In the genomic region with DNA sequence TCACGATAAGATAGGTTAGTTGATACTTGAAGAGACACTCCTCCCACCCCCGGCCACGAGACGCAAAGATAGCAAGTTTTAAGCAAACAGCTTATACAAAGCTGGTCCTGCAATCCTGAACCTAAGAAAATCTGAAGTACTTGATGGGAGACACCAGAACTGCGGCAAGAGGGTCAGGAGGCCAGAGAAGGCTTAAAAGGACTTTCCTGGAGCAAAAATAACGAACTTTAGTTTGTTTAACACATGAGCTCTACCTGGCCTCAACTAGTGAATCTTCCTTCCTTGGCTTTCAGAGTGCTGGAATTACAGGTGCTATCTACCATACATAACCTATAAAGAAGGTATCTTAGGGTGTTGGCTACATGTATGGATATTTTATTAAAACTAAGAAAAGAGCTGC, we compare ENCODE assay signal across 8 mouse cellular contexts. TPM values are rescaled to one million over a fixed set of nuclear protein-coding genes. Genes with fewer than 3 reads are reported as not detected.
DNase-seq lines count a peak whose midpoint lies in the region; ATAC-seq and TF ChIP-seq lines count a peak whose summit lies in the region.

No protein-coding gene starts in this region.

- peak overlapping the region; percentile 54 for H3K4me3 ChIP-seq in gastrocnemius, adult 2 months
- no peak overlapping the region for H3K4me3 ChIP-seq in neural tube, embryonic 11.5 days (ENCODE audit: low read depth, low read length)
- peak overlapping the region; percentile 62 for H3K4me3 ChIP-seq in liver, embryonic 13.5 days (replicated peaks)
- H3K4me3 ChIP-seq in stomach, embryonic 16.5 days (replicated peaks; ENCODE audit: low read length) = no peak overlapping the region

- peak overlapping the region; percentile 42; the same call in 1 of the 2 replicates for H3K9ac ChIP-seq in neural tube, embryonic 11.5 days (ENCODE audit: low read length)
- H3K9ac ChIP-seq in liver, embryonic 13.5 days = peak overlapping the region; percentile 66
- H3K9ac ChIP-seq in stomach, embryonic 16.5 days (ENCODE audit: low read length) = no peak overlapping the region

- 20% methylated on average over 6 of the region's 6 CpGs for WGBS in neural tube, embryonic 11.5 days
- 19% methylated on average over 6 of the region's 6 CpGs for WGBS in liver, embryonic 13.5 days (ENCODE audit: insufficient replicate concordance)
- 12% methylated on average over 6 of the region's 6 CpGs for WGBS in stomach, embryonic 16.5 days

- peak overlapping the region; percentile 99; the same call in 1 of the 2 replicates for H3K4me2 ChIP-seq in neural tube, embryonic 11.5 days (ENCODE audit: low read depth)
- H3K4me2 ChIP-seq in liver, embryonic 13.5 days = peak overlapping the region; percentile 88
- peak overlapping the region; percentile 47 for H3K4me2 ChIP-seq in stomach, embryonic 16.5 days (ENCODE audit: low read depth, low read length)

- DNase-seq in gastrocnemius, adult 2 months = no peak
- no peak for DNase-seq in gastrocnemius, postnatal 14 days
- DNase-seq in neural tube, embryonic 11.5 days (ENCODE audit: low spot score) = no peak
- no peak for DNase-seq in neural tube, embryonic 10.5 days (ENCODE audit: extremely low spot score, low spot score)
- DNase-seq in liver, embryonic 13.5 days = no peak
- DNase-seq in urinary bladder, adult 2 months (ENCODE audit: low spot score) = no peak

- H3K4me1 ChIP-seq in neural tube, embryonic 11.5 days (ENCODE audit: control insufficient read depth, insufficient read depth, low read length) = peaks cover 12% of the 10 kb centered on the region; the same call in 1 of the 2 replicates
- peaks cover 37% of the 10 kb centered on the region for H3K4me1 ChIP-seq in liver, embryonic 13.5 days (replicated peaks)
- peaks cover 27% of the 10 kb centered on the region for H3K4me1 ChIP-seq in stomach, embryonic 16.5 days (ENCODE audit: control insufficient read depth, insufficient read depth, low read length)

- no peak for TF ChIP-seq CTCF in gastrocnemius, adult 2 months (IDR thresholded peaks at IDR 0.05)

- intact Hi-C loops in gastrocnemius, adult 2 months (cut with DNase I) = loop anchor here (1.0 to 5.0 kb wide), 2 partner anchors 15 to 68 kb away; a partner anchor contains a TSS
- intact Hi-C loops in gastrocnemius, postnatal 14 days (cut with DNase I; ENCODE audit: low total_unique reads) = loop anchor here (10.0 kb wide), 1 partner anchor 70 kb away; a partner anchor contains a TSS

- H3K27ac ChIP-seq in gastrocnemius, adult 2 months = peak overlapping the region; percentile 83
- no peak overlapping the region for H3K27ac ChIP-seq in neural tube, embryonic 11.5 days (ENCODE audit: low read depth, low read length)
- H3K27ac ChIP-seq in liver, embryonic 13.5 days = no peak overlapping the region
- no peak overlapping the region for H3K27ac ChIP-seq in stomach, embryonic 16.5 days (ENCODE audit: low read length)

- H3K27me3 ChIP-seq in neural tube, embryonic 11.5 days (ENCODE audit: control insufficient read depth, insufficient read depth, low read length) = peaks cover 32% of the 10 kb centered on the region
- peaks cover 58% of the 10 kb centered on the region for H3K27me3 ChIP-seq in liver, embryonic 13.5 days
- no peaks in the 10 kb centered on the region; the same call in 1 of the 2 replicates for H3K27me3 ChIP-seq in stomach, embryonic 16.5 days (ENCODE audit: control insufficient read depth, insufficient read depth, low read length)

- H3K36me3 ChIP-seq in neural tube, embryonic 11.5 days (ENCODE audit: control insufficient read depth, insufficient read depth, low read length) = no peaks in the 10 kb centered on the region
- H3K36me3 ChIP-seq in liver, embryonic 13.5 days = no peaks in the 10 kb centered on the region
- H3K36me3 ChIP-seq in stomach, embryonic 16.5 days (ENCODE audit: control insufficient read depth, insufficient read depth, low read length) = no peaks in the 10 kb centered on the region

- ATAC-seq in neural tube, embryonic 11.5 days (ENCODE audit: insufficient read depth, low FRiP score, low TSS enrichment) = no peak
- no peak for ATAC-seq in liver, embryonic 13.5 days (ENCODE audit: low read depth)
- no peak for ATAC-seq in stomach, embryonic 16.5 days (ENCODE audit: insufficient read depth, low FRiP score)
- ATAC-seq in megakaryocyte, adult 5-6 weeks (ENCODE audit: poor library complexity, severe bottlenecking) = no peak

- no peaks in the 10 kb centered on the region for H3K9me3 ChIP-seq in neural tube, embryonic 11.5 days (ENCODE audit: control insufficient read depth, low read length)
- H3K9me3 ChIP-seq in liver, embryonic 13.5 days (replicated peaks) = no peaks in the 10 kb centered on the region
- no peaks in the 10 kb centered on the region for H3K9me3 ChIP-seq in stomach, embryonic 16.5 days (replicated peaks; ENCODE audit: control insufficient read depth, low read length)

RNA-seq across cellular contexts. Expression of a gene that starts 0.9 kb away (rescaled TPM):
- total RNA-seq in gastrocnemius, adult 2 months (2021) = 10 to 100 TPM in 1 of 2 experiments, 1 to 10 TPM in 1; 8.0 to 16.5 TPM
- total RNA-seq in gastrocnemius, postnatal 14 days (2021) = 1 to 10 TPM; 2.1 to 4.3 TPM
- 3.4 and 4.2 TPM in 2 replicates for polyA plus RNA-seq in neural tube, embryonic 11.5 days (2014; fragmentation: Nextera tagmentation; extraction: Ambion mirVana)
- polyA plus RNA-seq in liver, embryonic 13.5 days (2015; fragmentation: Nextera tagmentation; extraction: Ambion mirVana) = 0.28 and 0.30 TPM in 2 replicates
- 2.9 and 3.8 TPM in 2 replicates for polyA plus RNA-seq in stomach, embryonic 16.5 days (2015; fragmentation: Nextera tagmentation; extraction: Ambion mirVana)
- polyA plus RNA-seq in urinary bladder, adult 2 months (2012; rRNA removed) = 3.7 and 6.2 TPM in 2 replicates
- total RNA-seq in megakaryocyte, adult 5-6 weeks (2015) = not detected in 2 replicates
- not detected in 2 replicates for total RNA-seq in megakaryocyte, adult 5-6 weeks (2017)

RNA-seq across cellular contexts. Expression of a gene that starts 12.9 kb away (rescaled TPM):
- 100 to 1,000 TPM; 413 to 433 TPM for total RNA-seq in gastrocnemius, adult 2 months (2021)
- total RNA-seq in gastrocnemius, postnatal 14 days (2021) = 100 to 1,000 TPM; 567 to 637 TPM
- 1,905 and 1,926 TPM in 2 replicates for polyA plus RNA-seq in neural tube, embryonic 11.5 days (2014; fragmentation: Nextera tagmentation; extraction: Ambion mirVana)
- 1,847 and 1,941 TPM in 2 replicates for polyA plus RNA-seq in liver, embryonic 13.5 days (2015; fragmentation: Nextera tagmentation; extraction: Ambion mirVana)
- polyA plus RNA-seq in stomach, embryonic 16.5 days (2015; fragmentation: Nextera tagmentation; extraction: Ambion mirVana) = 1,516 and 1,535 TPM in 2 replicates
- polyA plus RNA-seq in urinary bladder, adult 2 months (2012; rRNA removed) = 565 and 624 TPM in 2 replicates
- total RNA-seq in megakaryocyte, adult 5-6 weeks (2015) = 575 and 614 TPM in 2 replicates
- 561 and 596 TPM in 2 replicates for total RNA-seq in megakaryocyte, adult 5-6 weeks (2017)

RNA-seq across cellular contexts. Expression of a gene that starts 13.3 kb away (rescaled TPM):
- total RNA-seq in gastrocnemius, adult 2 months (2021) = 100 to 1,000 TPM; 494 to 503 TPM
- total RNA-seq in gastrocnemius, postnatal 14 days (2021) = 100 to 1,000 TPM; 158 to 236 TPM
- 11.4 and 11.8 TPM in 2 replicates for polyA plus RNA-seq in neural tube, embryonic 11.5 days (2014; fragmentation: Nextera tagmentation; extraction: Ambion mirVana)
- 14.2 TPM in 2 replicates for polyA plus RNA-seq in liver, embryonic 13.5 days (2015; fragmentation: Nextera tagmentation; extraction: Ambion mirVana)
- polyA plus RNA-seq in stomach, embryonic 16.5 days (2015; fragmentation: Nextera tagmentation; extraction: Ambion mirVana) = 38.3 and 39.1 TPM in 2 replicates
- polyA plus RNA-seq in urinary bladder, adult 2 months (2012; rRNA removed) = 146 and 167 TPM in 2 replicates
- not detected in 2 replicates for total RNA-seq in megakaryocyte, adult 5-6 weeks (2015)
- 0.07 TPM in 1 of 2 replicates, not detected in the other for total RNA-seq in megakaryocyte, adult 5-6 weeks (2017)

RNA-seq across cellular contexts. Expression of a gene that starts 21.0 kb away (rescaled TPM):
- total RNA-seq in gastrocnemius, adult 2 months (2021) = 10 to 100 TPM; 47.1 to 49.6 TPM
- total RNA-seq in gastrocnemius, postnatal 14 days (2021) = 10 to 100 TPM; 21.8 to 24.2 TPM
- polyA plus RNA-seq in neural tube, embryonic 11.5 days (2014; fragmentation: Nextera tagmentation; extraction: Ambion mirVana) = 84.0 and 93.7 TPM in 2 replicates
- 107 and 116 TPM in 2 replicates for polyA plus RNA-seq in liver, embryonic 13.5 days (2015; fragmentation: Nextera tagmentation; extraction: Ambion mirVana)
- polyA plus RNA-seq in stomach, embryonic 16.5 days (2015; fragmentation: Nextera tagmentation; extraction: Ambion mirVana) = 61.6 and 63.4 TPM in 2 replicates
- polyA plus RNA-seq in urinary bladder, adult 2 months (2012; rRNA removed) = 56.3 and 63.2 TPM in 2 replicates
- 140 and 156 TPM in 2 replicates for total RNA-seq in megakaryocyte, adult 5-6 weeks (2015)
- 56.4 and 64.9 TPM in 2 replicates for total RNA-seq in megakaryocyte, adult 5-6 weeks (2017)

RNA-seq across cellular contexts. Expression of a gene that starts 29.9 kb away (rescaled TPM):
- not detected for total RNA-seq in gastrocnemius, adult 2 months (2021)
- total RNA-seq in gastrocnemius, postnatal 14 days (2021) = under 1 TPM in 1 of 2 experiments, not detected in 1; 0.72 TPM
- polyA plus RNA-seq in neural tube, embryonic 11.5 days (2014; fragmentation: Nextera tagmentation; extraction: Ambion mirVana) = 5.3 and 5.9 TPM in 2 replicates
- 2.4 and 4.2 TPM in 2 replicates for polyA plus RNA-seq in liver, embryonic 13.5 days (2015; fragmentation: Nextera tagmentation; extraction: Ambion mirVana)
- 397 and 438 TPM in 2 replicates for polyA plus RNA-seq in stomach, embryonic 16.5 days (2015; fragmentation: Nextera tagmentation; extraction: Ambion mirVana)
- polyA plus RNA-seq in urinary bladder, adult 2 months (2012; rRNA removed) = 67.1 and 69.1 TPM in 2 replicates
- not detected in 2 replicates for total RNA-seq in megakaryocyte, adult 5-6 weeks (2015)
- total RNA-seq in megakaryocyte, adult 5-6 weeks (2017) = not detected in 2 replicates

Comparison
In these comparisons a context has a peak if more than half of its experiments do, and no peak if none do; other contexts are left out.
1. H3K4me3 ChIP-seq: peak in gastrocnemius, adult 2 months (single experiment) and liver, embryonic 13.5 days (single experiment); none in neural tube, embryonic 11.5 days (single experiment) and stomach, embryonic 16.5 days (single experiment).
2. H3K4me2 ChIP-seq: peak in every context shown above with its lines; median percentile 99 in neural tube, embryonic 11.5 days; 88 in liver, embryonic 13.5 days; 47 in stomach, embryonic 16.5 days.